Mouse (Mus musculus) left cerebral cortex, adult 2 months (tissue): ENCODE results near the gene Rabep2. TPM values are rescaled to one million over a fixed set of nuclear protein-coding genes. Genes with fewer than 3 reads are reported as not detected.

Experiments
- DNase-seq, 2 experiments: peaks; one replicate each; pipeline ENCODE4 v3.0.0; 2021 to 2022; ENCODE audit warnings: low spot score in 2 of 2, mixed read lengths in 1 of 2; ENCODE audit errors: extremely low spot score in 1 of 2
- H3K27ac ChIP-seq: fragments of 200-600 bp; 2 replicates; pipeline ENCODE4 v1.8.1; 2022
- H3K4me3 ChIP-seq: fragments of 200-600 bp; 2 replicates; pipeline ENCODE4 v1.8.1; 2022
- CTCF ChIP-seq: fragments of 200-600 bp; IDR thresholded peaks from 2 replicates; pipeline ENCODE4 v1.8.1; 2022; ENCODE audit warnings: antibody characterized with exemption, mild to moderate bottlenecking, moderate library complexity
- intact Hi-C: fragments of 180-260 bp; cut with DNase I; formaldehyde crosslinking; loops from one replicate; pipeline ENCODE4 v1.15.1; 2025
- total RNA-seq, 2 experiments: library from RNA; stranded (reverse); gene quantifications; 2 replicates each; pipeline ENCODE4 v1.2.3; 2021

Gene Rabep2
- total RNA-seq, 2 experiments from 2014 or later = 14.7 to 14.8 TPM

DNA sequence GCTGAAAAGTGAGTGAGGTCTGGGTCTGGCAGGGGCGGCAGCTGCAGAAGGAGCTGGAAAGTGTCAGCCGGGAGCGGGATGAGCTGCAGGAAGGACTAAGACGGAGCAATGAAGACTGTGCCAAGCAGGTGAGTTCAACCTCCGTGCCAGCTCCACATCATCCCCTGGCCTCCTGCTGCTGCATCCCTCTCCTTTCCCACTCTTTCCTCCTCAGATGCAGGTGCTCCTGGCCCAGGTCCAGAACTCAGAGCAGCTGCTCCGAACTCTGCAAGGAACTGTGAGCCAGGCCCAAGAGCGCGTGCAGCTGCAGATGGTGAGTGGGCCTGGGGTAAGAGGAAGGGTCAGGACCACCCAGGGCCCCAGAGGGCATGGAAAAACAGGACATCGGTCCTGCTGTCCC lies 11.6 kb downstream of the Rabep2 start:
- Histone ChIP-seq H3K27ac (no peak overlapping the region), H3K4me3 (no peak overlapping the region)
- no peak for TF ChIP-seq CTCF
- DNase-seq = no peak
- intact Hi-C loops = no loop called here

DNA sequence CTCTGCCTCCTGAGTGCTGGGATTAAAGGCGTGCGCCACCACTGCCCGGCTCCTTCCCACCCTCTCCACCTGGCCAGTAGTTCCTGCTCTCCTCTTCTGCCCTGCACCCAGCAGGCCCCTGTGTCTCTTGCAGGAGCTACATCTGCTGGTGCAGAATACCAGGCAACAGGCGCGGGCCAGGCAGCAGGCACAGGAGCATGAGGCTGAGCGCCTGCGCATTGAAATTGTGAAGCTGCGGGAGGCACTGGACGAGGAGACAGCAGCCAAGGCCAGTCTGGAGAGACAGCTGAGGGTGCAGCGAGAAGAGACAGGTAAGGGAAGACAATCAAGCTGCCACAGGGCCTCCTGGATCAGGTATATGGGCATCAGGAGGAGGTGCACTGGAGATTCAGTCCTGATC lies 15.4 kb downstream of the Rabep2 start:
- no peak overlapping the region for H3K27ac ChIP-seq
- H3K4me3 ChIP-seq = no peak overlapping the region
- no peak for DNase-seq
- TF ChIP-seq CTCF = no peak
- intact Hi-C loops = no loop called here

DNA sequence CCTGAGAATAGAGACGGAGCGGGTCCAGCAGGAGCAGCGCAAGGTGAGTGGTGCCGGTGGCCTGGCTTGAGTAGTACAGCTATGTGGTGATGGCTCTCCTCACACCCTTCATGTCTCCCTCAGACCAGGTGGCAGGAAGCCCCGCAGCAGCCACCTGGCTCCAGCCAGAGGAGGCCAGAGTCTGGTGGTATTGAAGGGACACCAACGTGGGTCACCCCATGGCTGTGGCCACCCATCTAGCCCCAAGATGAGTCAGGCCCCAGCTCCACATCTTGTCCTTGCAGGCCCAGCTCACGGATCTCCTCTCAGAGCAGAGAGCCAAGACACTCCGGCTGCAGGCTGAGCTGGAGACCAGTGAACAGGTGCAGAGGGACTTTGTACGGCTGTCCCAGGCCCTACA lies 16.0 kb downstream of the Rabep2 start:
- no peak for DNase-seq
- H3K4me3 ChIP-seq = no peak overlapping the region
- TF ChIP-seq CTCF = no peak
- H3K27ac ChIP-seq = no peak overlapping the region
- intact Hi-C loops = no loop called here

DNA sequence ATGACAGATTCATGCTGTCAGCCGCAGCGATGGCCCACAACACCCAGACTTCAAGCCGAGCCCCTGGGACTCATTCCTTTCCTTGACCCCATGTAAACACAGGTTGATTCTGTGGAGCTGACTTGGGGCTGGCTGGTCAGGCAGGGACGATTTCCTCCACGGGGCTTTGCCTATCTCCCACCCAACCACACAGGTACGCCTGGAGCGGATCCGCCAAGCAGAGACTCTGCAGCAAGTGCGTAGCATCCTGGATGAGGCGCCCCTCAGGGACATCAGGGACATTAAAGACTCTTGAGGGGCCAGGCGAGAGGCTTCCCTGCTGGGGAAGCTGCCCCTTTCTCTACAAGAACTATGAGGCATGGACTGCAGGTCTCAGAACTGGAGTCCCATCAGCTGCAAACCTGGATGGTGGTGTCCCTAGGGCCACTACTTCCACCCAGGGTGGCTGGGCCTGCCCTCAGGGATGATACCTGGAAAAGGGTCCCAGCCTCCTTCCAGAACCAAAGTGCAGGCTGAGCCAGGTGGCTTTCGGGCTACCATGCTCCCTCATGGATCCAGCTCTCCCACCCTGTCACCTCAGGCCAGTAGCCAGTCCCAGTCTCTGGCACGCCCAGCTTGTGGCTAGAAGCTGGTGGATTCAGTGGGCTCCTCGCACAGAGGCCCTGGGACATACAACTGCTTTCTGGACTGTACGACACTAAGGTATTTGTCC lies 16.7 kb downstream of the Rabep2 start:
- Histone ChIP-seq H3K27ac (no peak overlapping the region), H3K4me3 (no peak overlapping the region)
- DNase-seq = no peak
- TF ChIP-seq CTCF = no peak
- intact Hi-C loops = no loop called here

DNA sequence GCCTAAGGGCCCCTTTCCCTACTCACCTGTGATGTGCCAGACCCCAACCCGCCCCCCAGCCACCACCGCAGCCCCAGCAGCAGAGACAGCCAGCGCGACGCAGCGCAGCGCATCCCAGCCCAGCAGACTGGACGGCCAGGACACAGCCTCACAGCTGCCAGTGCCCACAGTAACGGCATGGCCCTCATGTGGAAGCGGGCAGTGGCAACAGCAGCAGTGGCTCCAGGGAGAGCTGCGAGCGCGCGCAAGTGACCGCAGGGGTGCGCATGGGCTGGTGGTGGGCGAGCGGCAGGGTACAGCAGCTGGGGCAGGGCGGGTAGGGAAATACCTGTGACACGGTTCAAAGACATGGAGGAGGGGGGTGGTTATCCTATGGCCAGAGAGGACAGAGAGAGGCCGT lies 17.7 kb downstream of the Rabep2 start:
- TF ChIP-seq CTCF = no peak
- no peak overlapping the region for H3K4me3 ChIP-seq
- intact Hi-C loops = no loop called here
- no peak for DNase-seq
- H3K27ac ChIP-seq = no peak overlapping the region

DNA sequence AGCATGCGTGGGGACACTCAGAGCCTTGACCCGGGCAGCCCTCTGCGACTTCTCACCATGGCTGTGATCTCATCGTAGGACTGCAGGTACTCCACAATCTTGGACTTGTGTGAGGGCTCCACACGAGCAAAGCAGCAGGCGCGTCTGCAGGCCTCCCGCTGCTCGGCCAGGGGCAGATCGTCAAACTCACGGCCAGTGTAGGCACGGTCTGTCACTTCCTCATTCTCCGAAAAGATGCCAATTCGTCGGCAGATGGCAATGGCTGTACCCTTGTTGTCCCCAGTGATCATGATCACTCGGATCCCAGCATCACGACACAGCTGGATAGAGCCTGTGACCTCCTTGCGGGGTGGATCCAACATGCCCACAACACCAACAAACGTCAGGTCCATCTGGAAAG lies 19.9 kb downstream of the Rabep2 start:
- intact Hi-C loops = no loop called here
- no peak for TF ChIP-seq CTCF
- Histone ChIP-seq H3K27ac (no peak overlapping the region), H3K4me3 (no peak overlapping the region)
- no peak for DNase-seq

DNA sequence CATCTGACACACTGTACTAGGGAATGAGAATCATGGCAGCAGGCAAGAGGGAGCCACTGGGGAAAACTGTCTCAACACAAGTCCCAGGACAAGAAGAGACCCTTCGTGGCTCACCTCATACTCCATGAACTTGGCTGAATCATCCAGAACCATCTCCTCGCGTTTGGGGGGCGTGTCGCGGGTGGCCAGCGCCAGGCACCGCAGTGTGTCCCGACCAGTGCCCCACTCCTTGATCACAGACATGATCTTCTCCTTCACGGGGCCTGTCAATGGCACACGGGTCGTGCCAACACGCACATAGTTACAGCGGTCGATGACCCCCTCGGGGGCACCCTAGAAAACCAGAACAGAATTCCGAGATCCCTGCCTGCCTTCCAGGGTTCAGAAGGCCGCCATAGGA lies 21.4 kb downstream of the Rabep2 start:
- DNase-seq = no peak
- H3K27ac ChIP-seq = no peak overlapping the region
- intact Hi-C loops = no loop called here
- no peak overlapping the region for H3K4me3 ChIP-seq
- TF ChIP-seq CTCF = no peak

DNA sequence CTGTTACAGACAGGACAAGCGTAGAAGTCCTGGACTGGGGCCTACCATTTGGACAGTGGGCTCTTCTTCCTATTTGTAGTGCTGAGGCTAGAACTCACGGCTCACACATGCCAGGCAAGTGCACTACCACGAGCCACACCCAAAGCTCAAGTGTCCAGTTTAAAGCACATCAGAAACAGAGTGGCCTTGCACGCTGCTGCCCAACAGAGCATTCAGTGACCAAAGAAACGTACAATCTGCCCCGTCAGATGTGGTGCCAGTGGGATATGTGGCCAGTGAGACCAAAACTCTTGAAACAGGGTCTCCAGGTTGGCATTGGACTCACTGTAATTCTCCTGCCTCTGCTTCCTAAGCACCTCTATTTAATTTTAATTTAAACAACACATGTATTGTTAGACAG lies 22.1 kb downstream of the Rabep2 start:
- no peak for DNase-seq
- Histone ChIP-seq H3K4me3 (no peak overlapping the region), H3K27ac (no peak overlapping the region)
- no peak for TF ChIP-seq CTCF
- intact Hi-C loops = no loop called here

DNA sequence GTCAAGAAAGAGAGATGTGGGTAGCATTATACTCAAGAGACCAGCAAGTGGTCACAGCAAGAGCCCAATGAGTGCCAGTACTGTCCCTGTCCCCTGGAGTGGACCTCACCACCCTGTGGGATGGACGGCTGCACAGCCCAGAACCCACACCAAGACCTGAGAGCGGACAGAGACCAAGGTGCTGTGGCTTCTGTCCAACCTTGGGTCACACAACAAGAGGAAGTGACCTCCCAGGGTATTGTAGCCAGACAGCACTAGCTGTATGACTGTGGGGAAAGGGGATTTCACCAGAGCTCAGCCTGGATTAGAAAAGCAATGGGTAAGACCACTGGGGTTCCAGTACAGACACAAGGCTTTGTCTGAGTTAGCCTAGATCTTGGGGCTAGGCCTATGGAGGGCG lies 23.7 kb downstream of the Rabep2 start:
- H3K27ac ChIP-seq = no peak overlapping the region
- H3K4me3 ChIP-seq = no peak overlapping the region
- intact Hi-C loops = no loop called here
- TF ChIP-seq CTCF = no peak
- DNase-seq = no peak

DNA sequence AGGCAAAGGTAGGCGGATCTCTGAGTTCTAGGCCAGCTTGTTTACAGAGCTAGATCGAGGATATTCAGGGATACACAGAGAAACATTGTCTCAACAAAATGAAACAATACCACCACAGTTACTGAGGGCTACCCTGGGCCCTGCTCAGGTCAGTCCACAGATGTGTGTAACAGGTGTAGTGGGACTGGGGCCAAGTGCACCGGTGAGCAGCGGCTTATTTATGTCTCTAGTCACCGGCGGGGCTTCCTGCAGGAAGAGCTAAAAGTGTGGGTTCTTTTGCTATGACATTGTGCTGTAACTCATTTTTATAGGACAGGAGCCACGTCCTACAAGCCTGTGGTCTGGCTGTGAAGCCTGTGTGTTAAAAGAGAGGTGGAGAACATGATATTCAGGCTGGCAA lies 25.3 kb downstream of the Rabep2 start:
- intact Hi-C loops = no loop called here
- no peak for DNase-seq
- no peak overlapping the region for H3K27ac ChIP-seq
- TF ChIP-seq CTCF = no peak
- H3K4me3 ChIP-seq = no peak overlapping the region

DNA sequence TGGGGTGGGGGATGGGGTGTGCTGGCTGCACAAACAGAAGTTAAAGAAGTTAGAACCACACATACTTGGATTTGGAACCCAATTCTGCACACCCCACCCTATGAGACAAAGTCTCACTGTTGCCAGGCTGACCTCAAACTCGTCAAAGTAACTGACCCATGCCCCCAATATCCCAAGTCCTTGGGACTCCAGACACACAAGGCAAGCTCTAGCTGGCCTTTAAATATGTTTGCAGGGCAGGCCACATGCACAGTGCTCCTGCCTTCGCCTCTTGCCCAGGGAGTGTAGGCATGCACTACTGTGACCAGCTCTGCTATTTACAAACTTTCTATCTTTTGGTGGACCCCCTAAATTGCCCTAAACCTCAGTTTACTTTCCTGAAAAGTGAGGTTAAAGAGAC lies 26.7 kb downstream of the Rabep2 start:
- no peak overlapping the region for H3K4me3 ChIP-seq
- H3K27ac ChIP-seq = no peak overlapping the region
- no peak for DNase-seq
- intact Hi-C loops = loop anchor here (5.0 kb wide), 1 partner anchor 123 kb away; no protein-coding TSS in a partner anchor
- TF ChIP-seq CTCF = no peak

DNA sequence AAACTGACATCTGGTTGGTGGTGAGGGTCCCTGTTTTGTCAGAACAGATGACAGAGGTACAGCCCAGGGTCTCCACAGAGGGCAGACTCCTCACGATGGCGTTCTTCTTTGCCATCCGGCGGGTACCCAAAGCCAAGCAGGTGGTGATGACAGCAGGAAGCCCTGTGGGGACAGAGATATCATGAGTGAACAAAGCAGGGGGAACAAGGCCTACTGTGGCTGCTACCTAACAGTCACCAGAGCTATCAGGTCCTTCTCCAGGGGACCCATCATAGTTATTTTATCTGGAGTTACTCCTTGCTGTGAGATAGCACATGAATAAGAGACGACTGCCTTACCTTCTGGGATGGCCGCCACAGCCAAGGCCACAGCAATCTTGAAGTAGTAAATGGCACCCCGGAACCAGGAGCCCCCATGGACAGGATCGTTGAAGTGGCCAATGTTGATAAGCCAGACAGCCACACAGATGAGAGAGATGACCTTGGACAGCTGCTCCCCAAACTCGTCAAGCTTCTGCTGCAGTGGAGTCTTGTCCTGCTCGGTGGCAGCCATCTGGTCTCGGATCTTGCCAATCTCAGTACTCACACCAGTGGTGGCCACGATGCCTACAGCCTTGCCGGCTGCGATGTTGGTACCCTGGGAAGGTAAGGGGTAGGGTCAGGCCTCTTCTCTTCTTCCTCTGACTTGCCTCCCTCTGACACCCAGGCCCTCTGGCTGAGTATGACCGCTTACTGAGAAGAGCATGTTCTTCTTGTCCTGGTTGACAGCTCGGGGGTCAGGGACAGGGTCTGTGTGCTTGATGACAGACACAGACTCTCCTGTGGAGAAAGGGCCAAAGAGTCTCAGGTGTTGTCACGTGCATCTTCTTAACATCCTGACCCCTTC lies 28.1 kb downstream of the Rabep2 start:
- TF ChIP-seq CTCF = no peak
- Histone ChIP-seq H3K4me3 (no peak overlapping the region), H3K27ac (no peak overlapping the region)
- intact Hi-C loops = loop anchor here (5.0 kb wide), 1 partner anchor 124 kb away; no protein-coding TSS in a partner anchor
- no peak for DNase-seq
